Mouse (Mus musculus) lung, postnatal 36 days (tissue): ENCODE data around the gene Htr7.

Source experiments
- DNase-seq: peaks from one replicate; pipeline ENCODE4 v3.0.0; 2022; ENCODE audit warnings: mixed read lengths

Gene Htr7

GRCm38 (mm10) chr19:36057231-36057811 is at the start of gene Htr7:
Gene Htr7 (minus strand): TSS chr19:36057507.
- no peak for DNase-seq

- DNase-seq = no peak
Measured at GRCm38 (mm10) chr19:36103909-36104308, 46.6 kb upstream of the Htr7 start.

DNA sequence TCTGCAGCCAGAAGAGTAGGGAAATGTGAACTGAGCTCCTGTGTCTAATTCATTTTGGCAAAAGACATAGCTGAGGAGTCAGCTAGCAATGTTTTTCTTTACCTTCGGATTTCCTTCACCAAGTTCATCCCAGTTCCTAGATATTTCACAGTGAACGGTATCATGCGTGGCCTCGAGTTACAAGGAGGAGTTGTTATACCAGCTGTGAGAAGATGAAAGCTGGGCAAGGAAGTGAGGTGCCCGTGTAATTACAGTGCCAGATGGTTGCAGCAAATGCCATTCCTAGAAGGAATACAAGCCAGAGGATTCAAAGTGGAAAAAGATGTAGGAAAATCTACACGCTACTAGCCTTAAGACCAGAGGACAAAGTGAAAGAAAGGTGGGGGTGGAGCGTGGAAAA is 41.6 kb upstream of the Htr7 start:
- DNase-seq = no peak

DNA sequence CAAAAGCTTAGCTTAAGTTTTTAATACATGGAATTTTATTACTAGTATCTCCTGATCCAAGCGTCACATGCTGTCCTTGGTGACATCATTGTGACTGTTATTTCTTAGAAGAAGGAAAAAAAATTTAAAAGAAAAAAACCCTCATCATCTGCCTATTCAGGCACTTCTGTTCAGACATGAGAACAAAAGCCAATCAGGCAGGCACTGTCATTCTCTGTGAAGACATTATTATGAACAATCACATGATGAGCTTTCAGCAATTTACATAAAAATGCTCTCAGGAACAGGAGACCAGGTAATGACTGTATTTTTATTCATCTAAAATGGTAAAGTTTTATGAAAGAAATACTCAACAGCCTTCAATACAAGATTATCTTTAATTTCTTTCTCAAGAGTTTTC is 41.0 kb upstream of the Htr7 start:
- DNase-seq = no peak

GRCm38 (mm10) chr19:36097194-36097593 is 39.9 kb upstream of the Htr7 start:
- no peak for DNase-seq

- peak; percentile 6 for DNase-seq
Measured at GRCm38 (mm10) chr19:36090781-36091180, 33.5 kb upstream of the Htr7 start.

DNA sequence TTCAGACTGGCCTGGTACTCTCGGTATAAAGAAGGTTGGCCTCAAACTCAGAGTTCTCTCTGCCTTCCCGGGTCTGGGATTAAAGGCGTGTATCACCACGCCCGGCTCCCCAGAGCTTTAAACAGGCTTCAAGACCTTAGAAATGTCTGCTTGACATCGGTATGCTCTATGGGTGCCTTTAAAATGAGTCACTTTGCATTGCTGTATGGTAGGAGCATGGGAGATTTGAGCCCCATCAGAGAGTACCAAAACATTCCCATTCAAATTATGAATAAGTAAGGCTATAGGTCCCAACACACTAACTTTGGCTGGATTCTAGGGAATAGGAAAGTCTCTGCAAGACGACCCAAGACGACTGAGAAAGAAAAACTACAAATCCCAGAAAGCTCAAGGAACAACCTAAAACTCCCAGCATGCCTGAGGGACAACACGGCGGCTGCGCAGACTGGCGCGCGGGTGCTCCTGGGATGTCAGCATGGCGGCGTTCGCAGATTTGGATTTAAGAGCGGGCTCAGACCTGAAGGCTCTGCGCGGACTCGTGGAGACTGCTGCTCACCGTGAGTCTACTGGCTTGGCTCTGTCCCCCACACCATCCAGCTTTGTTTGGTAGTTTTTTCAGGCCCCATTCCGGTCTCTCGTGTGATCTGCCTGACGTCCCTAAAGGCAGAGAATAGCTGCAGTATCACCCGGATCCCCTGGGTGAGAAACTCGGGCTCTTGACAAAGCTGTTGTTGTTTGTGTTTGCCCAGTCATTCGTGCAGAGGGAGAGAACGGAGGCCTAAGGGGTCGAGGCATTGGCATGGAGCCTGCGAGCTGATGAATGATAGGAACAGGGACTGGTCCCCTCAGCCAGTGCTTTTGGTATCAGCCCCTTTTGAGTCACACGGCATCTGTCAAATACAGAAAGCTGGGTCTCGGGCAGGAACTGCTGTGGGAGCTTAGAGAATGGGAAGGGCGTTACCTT is 26.2 kb upstream of the Htr7 start, which contains the start of gene Rpp30:
Gene Rpp30 (plus strand): TSS at position 455 of the 964 bp plus-strand sequence.
- DNase-seq = peak; percentile 91

DNA sequence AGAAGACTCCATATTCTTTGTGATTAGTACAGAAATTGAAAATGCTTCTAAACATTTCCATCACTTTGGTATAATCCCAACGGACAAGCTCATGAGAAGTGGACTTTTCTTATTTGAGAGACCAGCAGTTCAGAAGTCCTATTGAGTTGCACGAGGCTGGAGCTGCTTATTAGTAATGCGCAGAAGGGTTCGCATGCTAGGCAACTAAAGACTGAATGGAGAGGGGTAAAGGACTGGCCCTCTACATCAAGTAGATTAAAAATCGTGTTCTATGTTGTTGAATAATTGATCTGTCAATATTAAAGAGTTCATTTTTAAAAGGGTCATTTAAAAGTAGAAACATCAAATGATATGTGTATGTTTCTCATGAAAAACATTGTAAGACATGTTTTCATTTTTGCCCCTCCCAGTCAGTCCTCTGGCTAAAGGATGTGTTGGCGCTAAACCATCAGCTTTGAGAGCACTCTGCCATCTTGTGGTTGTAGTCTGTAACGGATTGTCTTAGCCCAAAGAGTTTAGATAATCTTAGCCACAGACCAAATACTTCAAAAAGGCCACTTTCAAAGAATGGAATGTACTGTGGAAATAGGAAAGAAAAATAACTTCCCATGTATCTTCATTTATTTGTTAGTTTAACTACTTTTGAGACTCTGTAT is 25.4 kb upstream of the Htr7 start:
- peak; percentile 76 for DNase-seq

DNA sequence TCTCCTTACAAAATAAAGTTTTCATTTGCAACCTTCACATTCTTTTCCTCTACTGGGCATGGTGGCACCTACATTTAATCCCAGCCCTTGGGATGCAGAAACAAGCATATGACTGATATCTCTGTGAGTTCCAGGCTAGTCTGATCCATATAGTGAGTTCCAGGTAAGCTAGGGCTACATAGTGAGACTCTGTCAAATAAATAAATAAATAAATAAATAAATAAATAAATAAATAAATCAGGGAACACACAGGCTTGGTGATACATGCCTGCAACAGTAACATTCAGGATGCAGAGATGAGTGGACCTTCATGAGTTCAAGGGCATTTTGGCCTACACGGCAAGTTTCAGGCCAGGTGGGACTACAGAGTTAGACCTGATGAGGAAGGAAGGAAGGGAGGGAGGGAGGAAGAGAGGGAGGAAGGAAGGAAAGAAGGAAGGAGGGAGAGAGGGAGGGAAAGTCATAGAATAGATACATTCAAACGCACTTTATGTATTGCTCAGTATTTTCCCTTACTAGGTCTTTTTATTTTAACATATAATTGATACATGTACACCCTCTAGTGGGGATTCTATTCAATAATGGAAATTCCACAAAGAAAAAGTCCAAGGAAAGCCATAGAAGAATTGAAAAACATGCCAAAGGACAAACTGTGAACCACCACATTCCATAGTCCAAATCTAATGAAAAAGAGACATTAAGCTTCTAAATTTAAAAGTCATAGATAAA is 5.7 kb upstream of the Htr7 start:
- DNase-seq = no peak

DNA sequence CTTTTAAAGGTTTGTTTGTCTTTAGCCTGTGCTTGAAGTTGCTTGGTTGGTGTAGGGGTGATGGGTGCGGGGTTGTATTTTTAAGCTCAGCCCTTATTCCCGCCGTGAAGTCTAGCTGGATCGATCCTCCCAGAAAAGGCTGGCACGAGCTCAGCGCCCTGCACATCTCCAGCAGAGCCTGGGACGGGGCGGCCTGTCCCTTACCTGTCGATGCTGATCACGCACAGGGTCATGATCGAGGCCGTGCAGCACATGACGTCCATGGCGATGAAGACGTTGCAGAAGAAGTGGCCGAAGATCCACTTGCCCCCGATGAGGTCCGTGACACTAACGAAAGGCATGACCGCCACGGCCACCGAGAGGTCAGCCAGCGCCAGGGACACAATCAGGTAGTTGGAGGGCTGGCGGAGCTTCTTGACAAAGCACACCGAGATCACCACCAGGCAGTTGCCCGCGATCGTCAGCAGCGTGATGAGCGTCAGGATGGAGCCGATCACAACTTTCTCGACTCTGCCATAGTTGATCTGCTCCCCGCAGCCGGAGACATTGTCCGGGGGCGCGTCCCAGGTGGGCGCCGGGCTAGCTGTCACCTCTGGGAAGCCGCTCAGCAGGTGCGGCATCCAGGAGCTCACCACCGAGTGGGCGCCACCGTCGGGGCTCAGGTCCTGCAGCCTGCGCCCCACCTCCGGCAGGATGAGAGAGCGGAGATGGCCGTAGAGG is 645 bp downstream of the Htr7 start:
- no peak for DNase-seq

- no peak for DNase-seq
Measured at GRCm38 (mm10) chr19:36046046-36046445, 11.3 kb downstream of the Htr7 start.

- DNase-seq = no peak
Measured at GRCm38 (mm10) chr19:36014836-36015235, 42.5 kb downstream of the Htr7 start.

DNA sequence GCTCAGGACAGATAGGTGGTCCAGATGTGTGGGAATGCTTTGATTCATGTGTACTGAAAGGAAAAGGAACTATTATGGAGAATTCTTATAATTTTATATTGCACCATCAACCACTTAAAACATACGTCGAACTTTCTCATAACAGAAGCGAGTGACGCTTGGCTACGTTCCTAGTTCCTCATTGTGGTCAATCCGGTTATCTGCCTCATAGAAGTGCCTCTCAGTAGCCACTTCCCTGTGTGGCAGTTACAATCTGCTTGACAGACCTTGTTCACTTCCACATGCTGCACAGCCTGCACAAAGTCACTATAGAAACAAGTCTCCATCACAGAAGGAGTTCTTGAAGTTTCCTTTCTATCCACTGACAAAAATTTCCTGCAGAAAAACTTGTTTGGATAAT is 51.0 kb downstream of the Htr7 start:
- peak; percentile 75 for DNase-seq

- peak; percentile 15 for DNase-seq
Measured at GRCm38 (mm10) chr19:36004961-36005360, 52.3 kb downstream of the Htr7 start.

DNA sequence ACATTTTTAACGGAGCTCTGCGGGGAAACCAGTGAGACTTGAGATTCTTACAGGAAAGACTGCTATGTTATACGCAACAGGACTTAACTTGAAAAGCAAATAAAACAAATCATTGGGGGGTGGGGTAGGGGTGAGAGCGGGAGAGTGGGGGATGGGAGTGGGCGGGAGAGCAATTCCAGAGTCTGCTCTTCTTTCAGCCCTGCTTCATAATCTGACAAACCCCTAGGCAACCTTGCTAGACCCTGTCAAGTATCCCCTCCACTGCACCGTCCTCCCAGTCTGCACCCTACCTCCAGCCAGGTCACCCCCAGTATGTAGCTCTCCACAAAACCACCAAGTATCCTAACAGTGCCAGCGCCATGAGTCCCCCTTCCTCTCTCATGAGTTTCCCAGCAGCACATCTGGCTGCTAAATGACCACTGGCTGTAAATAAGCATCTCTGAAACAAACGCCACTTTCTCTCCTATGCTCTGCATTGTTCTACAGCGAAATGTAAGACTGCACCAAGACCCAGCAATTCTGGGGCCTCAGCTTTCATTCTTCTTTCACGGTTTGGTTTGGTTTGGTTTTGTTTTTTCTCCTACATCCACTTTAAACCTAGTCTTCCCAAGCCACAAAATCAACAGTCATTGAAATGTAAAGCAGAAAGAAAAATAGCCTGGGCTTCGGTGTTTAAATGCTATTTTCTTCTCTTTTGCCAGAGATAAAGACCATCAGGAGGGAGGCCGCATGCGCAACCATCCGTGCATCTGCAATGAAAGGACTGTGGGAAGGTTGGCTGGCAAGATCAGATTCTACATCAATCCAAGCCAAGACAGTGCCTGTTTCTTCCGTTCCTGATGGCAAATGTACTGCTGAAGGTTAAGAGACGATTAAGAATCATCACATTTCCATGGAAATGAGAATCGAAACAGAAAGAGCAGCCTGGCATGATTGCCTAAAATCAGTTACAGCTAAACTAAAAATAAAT is 54.5 kb downstream of the Htr7 start:
- no peak for DNase-seq

GRCm38 (mm10) chr19:36001512-36001911 is 55.8 kb downstream of the Htr7 start:
- no peak for DNase-seq

DNA sequence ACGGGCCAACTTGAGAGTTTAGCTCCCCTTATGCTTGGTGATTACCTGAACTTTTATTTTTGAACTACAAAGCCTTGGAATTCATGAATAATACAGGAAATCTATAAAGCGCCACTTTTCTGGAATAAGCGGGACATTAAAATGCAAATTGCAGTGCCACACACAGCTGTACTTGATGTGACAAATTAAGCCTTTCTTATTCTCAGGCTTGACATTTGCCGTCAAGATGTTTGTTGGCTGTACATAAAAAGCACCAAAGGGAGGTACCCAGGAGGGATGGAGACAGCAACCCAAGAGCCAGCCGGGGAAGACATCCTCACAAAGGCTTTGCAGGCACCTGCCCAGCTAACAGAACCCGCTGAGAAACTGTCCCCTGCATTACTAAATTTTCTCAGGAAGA is 56.4 kb downstream of the Htr7 start:
- DNase-seq = no peak

DNA sequence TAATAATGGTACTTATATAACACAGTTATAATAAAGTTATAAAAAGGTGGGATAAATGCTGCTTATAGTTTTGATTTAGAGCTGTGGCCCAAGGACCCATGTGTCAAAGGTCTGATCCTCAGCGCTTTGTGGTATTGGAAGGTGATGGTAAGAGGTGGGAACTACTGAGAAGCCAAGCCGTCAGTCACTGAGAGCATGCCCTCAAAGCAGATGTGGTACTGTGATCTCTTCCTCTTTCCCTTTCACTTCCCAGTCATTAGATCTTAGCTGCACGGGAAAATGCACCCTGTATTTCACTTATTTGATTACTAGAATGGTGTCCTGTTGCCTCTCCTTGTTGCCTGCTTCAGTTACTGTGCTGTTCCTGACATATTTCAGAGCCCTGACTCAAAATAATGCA is 59.9 kb downstream of the Htr7 start:
- no peak for DNase-seq

- DNase-seq = no peak
Measured at GRCm38 (mm10) chr19:35987461-35987860, 69.8 kb downstream of the Htr7 start.

DNA sequence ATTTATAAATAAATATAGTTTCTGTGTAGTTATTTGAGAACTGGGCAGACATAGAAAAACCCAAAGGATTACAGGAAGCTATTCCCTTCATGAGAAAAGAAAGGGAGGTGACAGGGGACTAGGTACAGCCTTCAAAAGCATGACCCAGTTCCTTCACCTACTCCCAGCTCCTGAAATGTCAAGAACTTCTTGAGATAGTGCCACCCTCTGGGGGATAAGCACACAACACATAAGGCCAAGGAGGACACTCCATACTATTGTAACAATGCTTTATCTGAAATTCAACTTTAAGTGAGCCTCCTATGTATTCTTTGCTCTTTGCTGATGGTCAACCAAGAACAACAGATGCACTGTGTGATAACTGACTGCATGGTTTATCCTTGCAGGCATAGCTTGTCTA is 82.6 kb downstream of the Htr7 start:
- no peak for DNase-seq

- DNase-seq = no peak
Measured at GRCm38 (mm10) chr19:35957656-35958055, 99.7 kb downstream of the Htr7 start.
